Mouse (Mus musculus): Measurements from ENCODE around the gene Invs.

- TF ChIP-seq CTCF (conservative IDR thresholded peaks at IDR 0.05; ENCODE audit: low read length): no peak
- no peak for TF ChIP-seq NANOG (IDR thresholded peaks at IDR 0.05; ENCODE audit: borderline replicate concordance, low read length)
Observed at GRCm38 (mm10) chr4:48327192-48327591, 47.6 kb downstream of the Invs start.
